Mouse (Mus musculus): Measurements from ENCODE around the gene C7.
"Not testable (repeated sequence)": the region's sequence is repeated elsewhere in the genome, so short reads cannot be mapped to it uniquely, and the experiment has no call there.

C7 gene

DNA sequence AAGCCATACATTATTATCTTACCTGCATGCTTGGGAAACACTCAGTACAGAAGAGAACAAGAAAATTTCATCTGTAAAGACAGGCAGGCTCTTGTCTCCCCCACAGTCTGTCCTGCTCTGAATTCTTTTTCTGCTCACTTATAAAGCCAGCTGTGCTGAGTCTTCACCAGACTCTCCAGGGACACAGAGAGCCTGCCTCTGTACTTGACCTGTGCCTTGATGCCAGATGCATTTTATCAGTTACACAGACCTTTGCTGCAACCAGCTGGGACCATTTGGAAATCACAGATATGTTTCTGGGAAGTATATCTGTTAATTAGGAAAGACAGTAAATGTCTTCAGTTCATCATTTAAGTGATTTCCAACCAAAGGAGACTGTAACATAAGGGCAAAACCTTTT lies at the start of gene C7:
Gene C7 (minus strand): TSS at position 106 of the 400 bp plus-strand sequence.
- no peak for DNase-seq

DNA sequence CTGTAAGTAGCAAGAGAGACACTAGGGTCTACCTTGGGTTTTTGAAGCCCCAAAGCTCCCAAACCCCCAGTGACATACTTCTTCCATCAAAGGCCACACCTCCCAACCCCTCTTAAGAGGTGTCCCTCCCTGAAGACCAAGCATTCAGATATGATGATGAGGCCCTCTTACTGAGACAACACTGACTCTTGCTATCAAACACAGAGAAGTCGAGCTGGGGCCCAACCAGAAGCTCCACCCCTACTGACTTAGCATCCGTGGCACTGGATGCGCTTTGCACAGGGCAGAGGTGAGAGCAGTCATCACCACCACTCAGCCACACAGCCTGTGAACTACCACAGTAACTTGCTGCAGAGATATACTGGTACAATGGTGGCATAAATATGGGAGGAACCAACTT lies 49.1 kb upstream of the C7 start:
- no peak for DNase-seq

DNA sequence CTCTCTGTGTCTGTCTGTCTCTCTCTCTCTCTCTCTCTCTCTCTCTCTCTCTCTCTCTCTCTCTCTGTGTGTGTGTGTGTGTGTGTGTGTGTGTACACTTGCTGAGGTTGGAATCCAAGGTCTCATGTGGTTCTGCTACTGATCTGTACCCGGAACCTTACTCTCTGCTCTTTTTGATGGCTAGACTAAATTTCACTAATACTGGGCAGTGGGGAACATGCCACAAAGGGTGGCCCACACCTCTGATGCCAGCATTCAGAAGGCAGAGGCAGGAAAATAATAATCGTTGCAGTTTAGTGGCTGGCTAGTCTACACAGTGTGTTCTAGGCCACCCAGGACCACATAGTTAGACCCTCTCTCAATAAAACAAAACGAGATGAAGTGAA lies 45.1 kb upstream of the C7 start:
- no peak for DNase-seq

DNA sequence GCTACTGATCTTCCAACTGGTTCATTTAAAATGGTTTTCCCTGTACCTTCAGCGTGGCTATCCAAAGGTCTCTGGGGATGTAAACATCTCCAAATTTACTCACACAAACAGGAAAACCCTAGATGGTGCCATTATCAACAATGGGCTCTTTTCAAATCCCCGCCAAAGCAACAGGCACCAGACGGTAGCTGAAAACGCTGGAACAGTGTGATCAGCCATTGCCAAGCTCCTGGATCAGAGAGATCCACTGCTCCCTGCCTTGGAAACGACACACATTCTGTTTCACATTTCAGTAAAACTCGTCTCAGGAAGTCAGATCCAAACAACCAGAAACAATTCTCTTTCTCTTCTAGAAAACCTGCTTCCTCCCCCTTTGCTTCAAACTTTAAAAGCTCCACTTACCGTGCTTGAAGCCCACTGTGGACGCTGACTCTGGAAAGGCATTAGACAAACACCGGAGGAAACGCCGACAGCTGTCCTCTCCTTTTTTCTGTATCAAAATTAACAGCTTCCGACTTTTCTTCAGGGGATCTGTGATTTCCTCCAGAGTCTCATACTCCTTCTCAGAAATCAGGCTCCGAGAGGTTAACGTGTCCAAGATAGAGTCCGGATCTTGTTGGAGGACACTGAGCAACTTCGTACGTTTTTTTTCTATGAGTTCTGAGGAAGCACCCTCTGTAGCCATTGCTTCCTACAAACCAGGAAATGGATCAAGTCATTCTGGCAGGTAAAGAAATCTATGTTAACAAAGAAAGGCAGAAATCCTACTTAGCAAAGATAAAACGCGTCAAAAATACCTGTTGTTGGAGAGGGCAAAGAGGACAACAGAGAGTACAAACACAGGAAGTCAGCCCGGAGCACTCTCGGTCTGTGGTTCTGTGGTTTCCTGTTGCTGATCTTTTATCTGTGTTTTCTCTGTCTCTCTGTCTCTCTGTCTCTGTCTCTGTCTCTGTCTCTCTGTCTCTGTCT lies 44.4 kb upstream of the C7 start, which contains the start of gene Card6:
Gene Card6 (minus strand): TSS at position 854 of the 969 bp plus-strand sequence.
- DNase-seq: no peak

DNA sequence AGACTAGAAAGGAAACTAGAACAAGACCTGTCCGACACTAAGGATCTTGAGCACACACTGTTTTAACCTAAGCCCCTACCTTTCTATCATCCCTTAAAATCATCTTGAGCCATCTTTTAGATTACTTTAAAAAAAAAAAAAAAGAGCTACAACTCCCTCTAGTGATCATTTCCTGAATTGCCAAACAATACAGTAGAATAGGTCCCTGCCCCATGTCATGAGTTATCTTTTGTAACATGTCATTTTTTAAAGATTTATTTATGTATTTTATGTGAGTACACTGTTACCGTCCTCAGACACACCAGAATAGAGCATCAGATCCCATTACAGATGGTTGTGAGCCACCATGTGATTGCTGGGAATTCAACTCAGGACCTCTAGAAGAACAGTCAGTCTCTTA lies 42.8 kb upstream of the C7 start:
- DNase-seq: no peak

DNA sequence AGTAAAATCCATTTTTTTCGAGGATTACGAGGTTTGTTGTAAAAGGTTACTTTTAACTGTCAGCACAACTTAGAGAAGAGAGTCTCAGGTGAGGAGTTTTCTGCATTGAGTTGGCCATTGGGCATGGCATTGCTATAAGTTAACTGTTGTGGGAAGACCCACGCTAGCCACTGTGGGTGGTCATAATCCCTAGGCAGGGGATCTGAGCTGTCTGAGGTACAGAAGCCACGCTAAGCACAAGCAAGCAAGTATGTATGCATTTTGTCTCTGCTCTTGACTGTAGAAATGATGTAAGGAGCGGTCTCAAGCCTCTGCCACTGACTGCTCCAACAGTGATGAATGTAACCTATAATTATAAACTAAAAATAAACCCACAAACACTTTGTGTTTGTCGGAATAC lies 42.4 kb upstream of the C7 start:
- DNase-seq: no peak

DNA sequence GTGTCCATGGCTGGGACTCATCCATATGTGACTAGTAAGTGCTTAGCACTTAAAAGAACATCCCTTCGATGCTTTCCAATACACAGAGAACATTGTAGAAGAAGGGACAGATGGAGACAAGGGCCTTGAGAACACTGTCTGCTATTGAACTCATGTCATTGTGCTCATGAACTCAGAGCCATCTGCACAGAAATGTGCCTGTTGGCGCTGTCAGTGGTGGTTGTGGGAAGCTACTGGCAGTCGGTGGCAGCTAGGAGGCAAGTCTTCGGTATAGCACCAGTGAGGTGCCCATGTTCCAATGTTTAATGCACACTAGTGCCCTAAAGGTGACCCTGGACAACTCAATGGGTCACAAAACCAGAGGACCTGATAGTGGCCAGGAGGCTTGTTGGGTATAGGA lies 38.8 kb upstream of the C7 start:
- no peak for DNase-seq

DNA sequence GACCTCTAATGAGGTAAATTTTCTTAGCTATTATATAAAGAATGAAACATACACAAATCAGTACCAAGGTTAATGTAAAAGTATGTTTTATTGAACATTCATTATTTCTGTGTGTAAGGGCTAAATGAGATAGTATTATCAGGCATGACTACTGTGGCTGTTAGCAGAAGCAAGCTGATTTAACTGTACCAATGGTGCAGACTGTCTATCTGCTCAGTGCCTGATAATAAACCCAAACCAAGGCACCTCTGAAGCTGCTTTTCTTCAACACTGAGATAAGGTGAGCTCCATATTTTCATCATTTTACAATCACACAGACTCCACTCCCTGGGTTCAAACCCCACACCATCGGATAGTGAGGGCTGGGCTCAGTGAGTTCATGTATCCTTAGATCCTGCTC lies 33.8 kb upstream of the C7 start:
- DNase-seq: no peak

- DNase-seq: no peak
Observed at GRCm38 (mm10) chr15:5095534-5096301, 32.2 kb upstream of the C7 start.

DNA sequence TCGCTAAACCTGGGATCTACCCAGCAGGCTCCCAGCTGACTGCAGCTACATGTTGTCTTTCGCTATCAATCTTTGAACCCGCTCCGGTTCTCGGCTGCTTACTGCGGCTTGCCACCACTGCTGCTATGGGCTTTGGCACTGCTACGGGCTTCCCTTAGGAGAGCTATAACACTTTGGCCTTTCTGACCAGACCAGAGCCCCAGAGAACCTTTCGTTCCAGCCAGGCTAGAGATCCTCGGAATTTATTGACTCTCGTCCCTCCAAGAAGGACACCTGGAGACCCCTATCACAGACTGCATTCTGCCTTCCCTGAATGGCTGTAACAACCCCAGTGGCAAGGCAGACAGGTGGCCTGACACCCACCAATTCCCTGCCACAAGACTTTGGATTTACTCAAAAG lies 26.6 kb upstream of the C7 start:
- DNase-seq: no peak

DNA sequence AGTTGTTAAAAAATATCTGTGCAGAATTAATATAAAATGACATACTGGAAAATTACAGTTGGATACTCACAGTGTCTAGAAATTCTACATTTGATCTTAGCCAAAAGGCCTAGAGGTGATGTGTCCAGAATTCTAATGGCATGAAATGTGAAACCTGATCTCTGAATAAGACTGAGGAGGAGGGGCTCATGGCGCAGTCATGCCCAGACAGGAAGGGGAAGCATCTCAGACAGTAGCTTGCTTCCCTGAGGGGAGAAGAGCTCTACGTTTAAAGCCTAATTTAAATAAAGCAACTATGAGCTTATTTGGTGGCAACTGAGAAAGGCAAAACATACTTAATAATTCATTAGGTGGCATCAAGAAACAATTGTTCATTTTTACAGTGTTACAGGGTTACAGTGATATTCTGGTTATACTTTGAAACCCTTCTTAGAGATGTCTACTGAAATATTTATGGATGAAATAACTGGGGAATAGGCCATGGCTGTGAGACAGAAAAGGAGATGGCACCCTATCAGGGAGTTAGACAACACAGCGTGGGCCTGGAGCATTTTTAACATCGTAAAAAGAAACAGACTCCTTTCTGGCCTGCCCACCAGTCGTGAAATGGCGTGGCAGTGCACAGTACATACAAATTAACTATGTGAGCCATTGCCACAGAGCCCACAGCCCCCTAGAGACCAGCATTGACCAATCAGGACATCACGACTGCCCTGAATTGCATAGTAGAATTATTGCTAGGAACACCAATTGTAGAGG lies 25.5 kb upstream of the C7 start:
- no peak for DNase-seq

GRCm38 (mm10) chr15:5086162-5086561 lies 22.6 kb upstream of the C7 start:
- DNase-seq: no peak

- DNase-seq: no peak
Observed at GRCm38 (mm10) chr15:5081235-5081634, 17.7 kb upstream of the C7 start.

GRCm38 (mm10) chr15:5068801-5069518 lies 5.4 kb upstream of the C7 start:
- DNase-seq: peak; percentile 34

DNA sequence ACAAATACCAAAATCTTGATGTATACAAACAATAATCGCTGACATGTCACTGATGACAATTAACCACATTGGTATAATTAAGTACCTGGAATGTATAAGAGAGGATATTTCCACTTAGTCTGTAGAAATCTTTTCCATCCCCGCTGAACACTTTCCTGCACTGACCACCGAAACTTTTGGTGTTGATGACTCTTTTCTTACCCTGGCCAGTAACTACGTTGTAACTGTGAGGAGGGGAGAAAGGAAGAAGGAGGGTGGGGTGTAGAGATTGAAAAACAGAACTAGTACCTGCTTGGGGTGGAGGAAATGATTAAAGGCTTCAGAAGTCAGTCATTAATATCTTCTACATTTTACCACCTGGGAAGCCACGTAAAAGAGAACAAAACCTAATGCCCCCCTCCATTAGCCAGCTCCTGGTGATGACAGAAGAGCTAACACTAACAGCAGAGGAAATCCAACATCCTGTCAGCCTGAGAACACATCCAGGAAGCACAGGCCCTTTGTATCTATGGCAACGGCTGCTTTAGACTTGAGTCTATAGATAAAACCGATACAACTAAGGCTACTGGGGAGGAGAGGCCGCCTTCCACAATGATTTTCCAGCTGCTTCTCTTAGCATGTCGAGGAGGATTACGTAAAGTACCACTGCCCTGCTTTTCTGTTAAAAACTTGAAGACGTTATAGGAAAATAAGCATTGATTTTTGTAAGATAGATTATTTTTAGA lies 17.8 kb downstream of the C7 start:
- peak; percentile 16 for DNase-seq

GRCm38 (mm10) chr15:5029256-5029655 lies 34.3 kb downstream of the C7 start:
- DNase-seq: no peak

- DNase-seq: not testable (repeated sequence)
Observed at GRCm38 (mm10) chr15:5023479-5024265, 39.9 kb downstream of the C7 start.

DNA sequence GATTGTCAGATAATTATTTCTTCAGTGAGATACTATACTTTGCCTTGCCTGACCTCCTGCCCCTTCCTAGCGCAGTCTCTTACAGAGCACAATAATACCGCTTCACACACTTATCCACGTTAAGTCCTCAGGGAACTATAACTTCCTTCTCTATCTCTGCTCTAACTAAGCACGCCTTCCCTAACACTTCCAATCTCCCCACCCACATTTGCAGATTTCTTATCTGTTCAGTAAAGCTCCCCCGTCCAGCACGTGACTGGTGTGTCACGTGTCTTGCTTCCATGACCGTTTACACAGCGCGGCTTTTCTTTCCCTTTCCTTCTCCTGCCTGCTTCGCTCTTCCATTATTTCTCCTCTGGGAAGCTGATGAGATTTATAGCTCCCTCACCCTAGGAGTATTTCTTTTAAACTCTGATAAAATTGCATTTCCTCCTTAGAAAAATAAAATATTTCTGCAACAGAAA lies 53.9 kb downstream of the C7 start:
- DNase-seq: no peak

DNA sequence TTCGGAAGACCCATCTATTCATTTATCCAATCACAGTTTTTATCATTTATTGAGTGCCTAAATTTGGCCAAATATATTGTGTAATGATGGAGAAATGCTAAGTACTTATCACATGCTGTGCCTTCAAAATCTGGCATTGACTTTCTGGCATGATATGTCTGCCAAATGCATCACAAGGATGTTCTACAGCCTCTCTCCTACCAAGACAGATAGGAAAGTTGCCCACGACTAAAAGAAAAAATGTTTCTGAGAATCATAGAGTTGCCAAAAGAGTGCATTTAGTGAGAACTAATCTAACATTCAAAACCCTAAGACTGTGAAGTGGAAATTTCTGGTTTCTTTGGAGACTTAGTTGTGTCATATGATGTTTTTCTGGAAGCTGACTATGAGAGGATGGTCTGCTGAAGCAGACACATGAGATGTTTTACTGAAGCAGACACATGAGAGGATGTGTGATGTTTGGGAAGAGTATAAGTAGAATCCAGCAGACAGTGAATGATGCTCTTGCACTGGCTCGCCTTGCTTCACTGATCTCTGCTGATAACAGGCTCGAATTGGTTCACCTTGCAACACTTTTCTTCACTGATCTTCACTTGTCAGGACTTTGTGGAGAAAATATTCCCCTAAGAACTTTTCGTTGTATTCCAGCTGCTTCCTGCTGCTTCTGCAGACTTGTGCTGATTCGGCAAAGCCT lies 59.9 kb downstream of the C7 start:
- no peak for DNase-seq

GRCm38 (mm10) chr15:5002903-5003302 lies 60.6 kb downstream of the C7 start:
- no peak for DNase-seq

Measured in right cerebral cortex, postnatal 14 days (tissue).